ENCODE assay signal across 29 mouse cellular contexts in genomic region chr3:52881981-52882380, GRCm38 (mm10).
A peak's percentile ranks its signal among the peaks of the same experiment; 100 is the strongest.
DNase-seq lines count a peak whose midpoint lies in the region; ATAC-seq lines count a peak whose summit lies in the region.
"Had no signal": no experiment of that assay in that cellular context is flagged by ENCODE, and none has a peak within 500 bp of the region (broad histone marks: within the 10 kb centered on the region; RNA-seq: fewer than 3 reads in every experiment).

No protein-coding gene starts in this region.

- WGBS in heart, embryonic 12.5 days, result 38% methylated on average over 3 of the region's 3 CpGs

- no peak overlapping the region for H3K4me3 ChIP-seq in heart, embryonic 12.5 days
- H3K4me3 ChIP-seq: embryonic facial prominence, embryonic 12.5 days; hindbrain, embryonic 10.5 days; hindbrain, embryonic 15.5 days; kidney, embryonic 15.5 days; limb, embryonic 12.5 days; liver, embryonic 15.5 days; lung, embryonic 15.5 days; neural tube, embryonic 12.5 days had no signal

- no peaks in the 10 kb centered on the region for H3K9me3 ChIP-seq in heart, embryonic 12.5 days (replicated peaks)
- H3K9me3 ChIP-seq: embryonic facial prominence, embryonic 12.5 days; hindbrain, embryonic 10.5 days; hindbrain, embryonic 15.5 days; kidney, embryonic 15.5 days; limb, embryonic 12.5 days; liver, embryonic 15.5 days; lung, embryonic 15.5 days; neural tube, embryonic 12.5 days had no signal

- H3K27me3 ChIP-seq in heart, embryonic 12.5 days (replicated peaks), result no peaks in the 10 kb centered on the region
- H3K27me3 ChIP-seq: embryonic facial prominence, embryonic 12.5 days; hindbrain, embryonic 15.5 days; kidney, embryonic 15.5 days; limb, embryonic 12.5 days; liver, embryonic 15.5 days; lung, embryonic 15.5 days; neural tube, embryonic 12.5 days had no signal

- peak; percentile 27 for DNase-seq in CD4-positive, CD25-positive, alpha-beta regulatory T cell, adult 2 months (ENCODE audit: low read depth, low spot score)
- peak; percentile 58 to 61 for DNase-seq in heart, postnatal 10 days
- DNase-seq in CD4-positive helper T cell, adult 2 months (ENCODE audit: low read depth, low spot score), result peak; percentile 26
- DNase-seq in naive thymus-derived CD4-positive, alpha-beta T cell, adult 2 months (ENCODE audit: low read depth), result peak; percentile 38
- no peak for DNase-seq in urinary bladder, adult 2 months (ENCODE audit: low spot score)
- DNase-seq: adrenal gland, postnatal 25 days; cerebellum, adult 11-12 months; cerebellum, adult 9-11 months; embryo, embryonic 11 days; gastrocnemius, postnatal 25 days; kidney, adult 18-20 months; kidney, postnatal 25 days; midbrain, embryonic 14.5 days; right cerebral cortex, adult 18-20 months; right cerebral cortex, postnatal 4 days; thymus, adult 2 months; thymus, postnatal 4 days had no signal

- no peak overlapping the region for H3K4me2 ChIP-seq in heart, embryonic 12.5 days
- H3K4me2 ChIP-seq: embryonic facial prominence, embryonic 12.5 days; hindbrain, embryonic 15.5 days; kidney, embryonic 15.5 days; limb, embryonic 12.5 days; liver, embryonic 15.5 days; lung, embryonic 15.5 days; neural tube, embryonic 12.5 days had no signal

- H3K27ac ChIP-seq in heart, embryonic 12.5 days (ENCODE audit: poor library complexity, severe bottlenecking), result no peak overlapping the region
- H3K27ac ChIP-seq: embryonic facial prominence, embryonic 12.5 days; hindbrain, embryonic 10.5 days; hindbrain, embryonic 15.5 days; kidney, embryonic 15.5 days; limb, embryonic 12.5 days; liver, embryonic 15.5 days; lung, embryonic 15.5 days; macrophage; neural tube, embryonic 12.5 days had no signal

- intact Hi-C loops in heart, postnatal 10 days (cut with DNase I), result no loop called here

- H3K36me3 ChIP-seq in heart, embryonic 12.5 days, result no peaks in the 10 kb centered on the region
- H3K36me3 ChIP-seq: embryonic facial prominence, embryonic 12.5 days; hindbrain, embryonic 10.5 days; hindbrain, embryonic 15.5 days; kidney, embryonic 15.5 days; limb, embryonic 12.5 days; liver, embryonic 15.5 days; lung, embryonic 15.5 days; neural tube, embryonic 12.5 days had no signal

- no peak overlapping the region for H3K9ac ChIP-seq in heart, embryonic 12.5 days
- H3K9ac ChIP-seq: embryonic facial prominence, embryonic 12.5 days; hindbrain, embryonic 15.5 days; kidney, embryonic 15.5 days; limb, embryonic 12.5 days; liver, embryonic 15.5 days; lung, embryonic 15.5 days; neural tube, embryonic 12.5 days had no signal

- ATAC-seq in CD4-positive, CD25-positive, alpha-beta regulatory T cell, adult 4 months, result no peak
- no peak for ATAC-seq in heart, embryonic 12.5 days (ENCODE audit: insufficient number of reproducible peaks, low FRiP score)
- ATAC-seq: forebrain, embryonic 14.5 days had no signal

- H3K4me1 ChIP-seq in heart, embryonic 12.5 days (replicated peaks), result peaks cover 7% of the 10 kb centered on the region
- H3K4me1 ChIP-seq: embryonic facial prominence, embryonic 12.5 days; hindbrain, embryonic 10.5 days; hindbrain, embryonic 15.5 days; liver, embryonic 15.5 days; lung, embryonic 15.5 days; neural tube, embryonic 12.5 days had no signal
